Mouse (Mus musculus): ENCODE measurements around the gene Rbfox2.

DNA sequence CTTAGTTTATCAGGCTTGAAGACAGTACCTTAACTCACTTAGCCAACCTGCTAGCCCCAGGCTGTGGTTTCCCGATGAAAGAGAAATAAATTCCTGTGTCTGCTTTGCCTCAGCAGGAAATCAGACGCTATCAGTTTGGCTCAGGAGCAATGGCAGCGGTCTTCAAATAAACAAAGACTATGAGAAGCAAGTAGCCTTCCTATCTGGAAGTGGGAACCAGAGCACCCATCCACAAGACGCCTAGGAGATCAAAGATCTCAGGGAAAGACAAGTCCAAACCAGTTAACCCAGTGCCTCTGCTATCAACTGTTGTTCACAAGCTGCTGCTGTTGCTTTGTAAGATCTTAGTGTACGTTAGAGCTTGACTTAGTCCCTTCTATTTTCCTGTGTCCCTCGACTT is 6.9 kb upstream of the Rbfox2 start:
- no peak for TF ChIP-seq CTCF (IDR thresholded peaks at IDR 0.05; ENCODE audit: extremely low read depth, insufficient read length, insufficient replicate concordance, low read depth, low read length)
- no peak for TF ChIP-seq POLR2A (IDR thresholded peaks at IDR 0.05; ENCODE audit: low read depth, low read length)

All from small intestine, adult 2 months (tissue).